Mouse (Mus musculus) heart, embryonic 11.5 days (tissue): ENCODE results near the gene Psmd3. TPM values are rescaled to one million over a fixed set of nuclear protein-coding genes. Genes with fewer than 3 reads are reported as not detected.

Experiments
- ATAC-seq: fragments of 200-750 bp; cut with Nextera tagmentation; replicated peaks from 2 replicates; pipeline ENCODE4 v1.8.0; 2017; ENCODE audit warnings: moderate library complexity; ENCODE audit not compliant: insufficient number of reproducible peaks, low FRiP score, low TSS enrichment
- H3K27ac ChIP-seq: fragments of 300-500 bp; sonication (generic); 2 replicates; pipeline ENCODE4 v1.5.1; 2014; ENCODE audit warnings: mild to moderate bottlenecking, low read depth, low read length
- H3K27me3 ChIP-seq: fragments of 300-500 bp; sonication (generic); 2 replicates; pipeline ENCODE4 v1.6.1; 2014; ENCODE audit warnings: mild to moderate bottlenecking, low read length, mixed read lengths; ENCODE audit not compliant: control insufficient read depth, insufficient read depth
- H3K36me3 ChIP-seq: fragments of 300-500 bp; sonication (generic); 2 replicates; pipeline ENCODE4 v1.6.1; 2014; ENCODE audit warnings: mild to moderate bottlenecking, low read length, moderate library complexity, mixed read lengths; ENCODE audit not compliant: control insufficient read depth, insufficient read depth
- H3K4me1 ChIP-seq: fragments of 300-500 bp; sonication (generic); 2 replicates; pipeline ENCODE4 v1.6.1; 2014; ENCODE audit warnings: low read length; ENCODE audit not compliant: control insufficient read depth, insufficient read depth
- H3K4me2 ChIP-seq: fragments of 300-500 bp; sonication (generic); 2 replicates; pipeline ENCODE4 v1.6.1; 2014; ENCODE audit warnings: mild to moderate bottlenecking, moderate library complexity
- H3K4me3 ChIP-seq: fragments of 300-500 bp; sonication (generic); 2 replicates; pipeline ENCODE4 v1.5.1; 2014; ENCODE audit warnings: low read depth, low read length
- H3K9ac ChIP-seq: fragments of 300-500 bp; sonication (generic); 2 replicates; pipeline ENCODE4 v1.6.1; 2014; ENCODE audit warnings: mild to moderate bottlenecking, low read depth, low read length, moderate library complexity
- H3K9me3 ChIP-seq: fragments of 300-500 bp; sonication (generic); replicated peaks from 2 replicates; pipeline ENCODE4 v1.6.1; 2016; ENCODE audit warnings: low read length; ENCODE audit not compliant: control insufficient read depth
- WGBS: fragments of 180-500 bp; shearing (Covaris S2); extraction: QIAGEN DNeasy Blood & Tissue Kit; methylation state at CpG from one replicate; pipeline ENCODE4 v1.1.7; 2014; ENCODE audit not compliant: insufficient replicate concordance; 5-methylcytosine and 5-hydroxymethylcytosine counted together
- polyA plus RNA-seq: library from polyadenylated mRNA; unstranded; fragments of >200 nt; fragmentation: Nextera tagmentation; extraction: Ambion mirVana; gene quantifications from 2 replicates; pipeline ENCODE4 v1.2.1, GENCODE M21; 2014

Gene Psmd3
- polyA plus RNA-seq, 1 experiment from 2014 or later = 131 TPM

- 23% methylated on average over 13 of the region's 13 CpGs for WGBS
Observed at GRCm38 (mm10) chr11:98717904-98718303, 35.5 kb downstream of the Psmd3 start.

DNA sequence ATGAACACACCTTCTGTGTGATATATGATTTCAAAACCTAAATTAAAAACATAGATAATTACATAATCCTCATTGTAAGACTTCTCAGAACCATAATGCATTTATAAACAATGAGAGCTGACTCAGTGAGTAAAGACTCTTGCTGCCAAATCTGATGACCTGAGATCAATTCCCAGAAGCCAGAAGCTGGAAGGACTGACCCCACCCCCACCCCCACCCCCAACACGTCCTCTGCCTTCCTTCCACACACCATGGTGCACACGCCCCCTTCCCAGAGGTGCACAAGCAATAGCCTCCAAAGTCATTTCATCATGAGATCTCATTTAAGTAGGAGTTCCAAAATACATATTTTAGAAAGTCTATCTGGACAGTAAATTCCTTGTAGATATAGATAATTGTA is 38.4 kb downstream of the Psmd3 start:
- H3K4me1 ChIP-seq = peaks cover 11% of the 10 kb centered on the region
- no peak overlapping the region for H3K9ac ChIP-seq
- ATAC-seq = no peak
- H3K9me3 ChIP-seq = no peaks in the 10 kb centered on the region
- H3K36me3 ChIP-seq = peaks cover 11% of the 10 kb centered on the region
- no peak overlapping the region for H3K4me2 ChIP-seq
- H3K27ac ChIP-seq = no peak overlapping the region
- H3K27me3 ChIP-seq = no peaks in the 10 kb centered on the region
- H3K4me3 ChIP-seq = no peak overlapping the region
- WGBS = 71% methylated on average over 2 of the region's 2 CpGs

More at GRCm38 (mm10) chr11:98717904-98718303, 35.5 kb downstream of the Psmd3 start:
- Histone ChIP-seq H3K4me1 (peaks cover 11% of the 10 kb centered on the region), H3K27ac (no peak overlapping the region), H3K4me2 (no peak overlapping the region), H3K27me3 (no peaks in the 10 kb centered on the region), H3K9me3 (no peaks in the 10 kb centered on the region), H3K4me3 (no peak overlapping the region), H3K9ac (no peak overlapping the region), H3K36me3 (peaks cover 22% of the 10 kb centered on the region)
- ATAC-seq = no peak

DNA sequence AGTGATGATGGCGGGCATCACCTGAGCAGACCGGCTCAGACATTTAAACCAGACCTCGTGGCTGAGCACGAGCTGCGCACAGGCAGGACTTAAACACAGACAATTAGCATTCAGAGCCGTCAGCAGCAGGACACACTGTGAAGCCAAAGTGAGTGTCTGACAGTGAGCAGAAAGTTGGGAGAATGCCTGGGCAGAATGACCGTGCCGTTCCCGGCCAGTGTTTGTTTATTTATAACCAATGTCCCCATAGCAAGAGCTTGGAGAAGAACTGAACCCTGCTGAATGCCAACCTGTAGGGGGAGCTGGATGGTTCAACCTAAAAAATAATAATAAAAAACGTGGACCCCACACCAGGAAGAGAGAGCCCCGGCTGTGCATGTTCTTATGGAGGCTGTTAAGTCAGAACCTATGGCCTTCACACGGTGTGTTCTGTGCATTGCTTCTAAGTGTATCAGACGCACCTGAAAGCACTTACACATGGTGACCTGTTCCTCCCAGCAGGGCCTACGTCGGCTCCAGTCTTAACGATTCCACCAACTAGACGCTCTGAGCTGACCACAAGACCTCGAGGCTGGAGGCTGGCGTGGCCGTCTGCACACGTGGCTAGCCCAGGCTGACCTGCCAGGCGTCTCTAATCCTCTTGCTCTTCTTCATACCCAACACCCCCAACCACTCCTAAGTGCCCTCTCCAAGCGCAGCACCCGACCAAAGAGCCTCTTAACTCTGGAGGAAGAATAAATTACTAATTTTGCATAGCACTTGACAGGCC is 39.3 kb downstream of the Psmd3 start:
- no peak overlapping the region for H3K4me3 ChIP-seq
- H3K36me3 ChIP-seq = peaks cover 8% of the 10 kb centered on the region
- no peaks in the 10 kb centered on the region for H3K27me3 ChIP-seq
- 56% methylated on average over 24 of the region's 24 CpGs for WGBS
- ATAC-seq = no peak
- no peak overlapping the region; the same call in 1 of the 2 replicates for H3K9ac ChIP-seq
- no peaks in the 10 kb centered on the region for H3K9me3 ChIP-seq
- peaks cover 11% of the 10 kb centered on the region for H3K4me1 ChIP-seq
- H3K27ac ChIP-seq = peak overlapping the region; percentile 60
- H3K4me2 ChIP-seq = peak overlapping the region; percentile 27

DNA sequence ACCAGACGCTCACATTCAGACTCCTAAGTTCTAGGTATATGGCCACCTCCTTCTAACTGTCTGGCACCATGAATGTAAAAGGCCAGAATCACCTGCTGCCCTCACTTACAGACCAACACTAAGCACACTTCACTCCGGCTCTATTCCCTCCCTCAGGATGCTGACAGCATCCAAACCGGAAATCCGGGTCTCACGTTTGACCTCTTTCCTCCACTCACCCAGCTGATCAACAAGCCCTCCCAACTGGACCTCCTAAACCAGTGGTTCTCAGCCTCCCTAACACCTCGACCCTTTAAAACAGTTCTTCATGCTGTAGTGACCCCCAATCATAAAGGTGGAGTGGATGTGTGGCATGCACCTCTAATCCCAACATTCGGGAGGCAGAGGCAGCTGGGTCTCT is 40.7 kb downstream of the Psmd3 start:
- H3K9ac ChIP-seq = no peak overlapping the region
- H3K4me3 ChIP-seq = no peak overlapping the region
- peaks cover 4% of the 10 kb centered on the region for H3K36me3 ChIP-seq
- ATAC-seq = no peak
- H3K4me1 ChIP-seq = peaks cover 11% of the 10 kb centered on the region
- H3K9me3 ChIP-seq = no peaks in the 10 kb centered on the region
- WGBS = 74% methylated on average over 7 of the region's 7 CpGs
- no peaks in the 10 kb centered on the region for H3K27me3 ChIP-seq
- H3K4me2 ChIP-seq = no peak overlapping the region
- H3K27ac ChIP-seq = no peak overlapping the region

DNA sequence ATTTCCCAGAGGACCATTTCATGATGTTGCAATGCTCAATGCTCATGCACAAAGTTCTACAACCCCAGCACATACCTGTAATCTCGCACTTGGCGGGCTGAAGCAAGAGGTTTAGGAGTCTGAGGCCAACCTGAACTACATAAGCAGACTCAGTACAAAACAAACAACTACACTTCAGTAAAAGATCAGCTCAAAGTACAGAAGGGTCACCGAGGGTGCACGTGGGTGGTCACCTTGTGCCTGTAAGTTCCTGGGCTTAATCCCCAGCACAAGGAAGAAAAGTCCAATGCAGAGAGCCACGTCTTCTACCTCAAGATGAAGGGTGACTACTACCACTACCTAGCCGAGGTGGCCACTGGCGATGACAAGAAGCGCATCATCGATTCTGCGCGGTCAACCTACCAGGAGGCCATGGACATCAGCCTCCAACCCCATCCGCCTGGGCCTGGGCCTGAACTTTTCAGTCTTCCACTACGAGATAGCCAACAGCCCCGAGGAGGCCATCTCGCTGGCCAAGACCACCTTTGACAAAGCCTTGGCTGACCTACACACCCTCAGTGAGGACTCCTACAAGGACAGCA is 43.7 kb downstream of the Psmd3 start:
- H3K9me3 ChIP-seq = no peaks in the 10 kb centered on the region
- no peak overlapping the region for H3K4me3 ChIP-seq
- H3K36me3 ChIP-seq = no peaks in the 10 kb centered on the region; the same call in none of the 2 replicates
- peaks cover 14% of the 10 kb centered on the region for H3K4me1 ChIP-seq
- no peak overlapping the region for H3K27ac ChIP-seq
- no peak overlapping the region for H3K4me2 ChIP-seq
- no peak for ATAC-seq
- no peaks in the 10 kb centered on the region for H3K27me3 ChIP-seq
- WGBS = 91% methylated on average over 15 of the region's 15 CpGs
- no peak overlapping the region for H3K9ac ChIP-seq

- H3K36me3 ChIP-seq = no peaks in the 10 kb centered on the region; the same call in none of the 2 replicates
- H3K27ac ChIP-seq = no peak within 1 kb of the TSS
- H3K4me3 ChIP-seq = peak within 1 kb of the TSS; percentile 52
- H3K4me1 ChIP-seq = 0 out of 2 replicates have a peak, but pooled peaks cover 3% of the 10 kb centered on the region
- ATAC-seq = peak; percentile 79
- no peaks in the 10 kb centered on the region for H3K27me3 ChIP-seq
- no peaks in the 10 kb centered on the region for H3K9me3 ChIP-seq
- H3K4me2 ChIP-seq = peak within 1 kb of the TSS; percentile 70
- peak within 1 kb of the TSS; percentile 74 for H3K9ac ChIP-seq
- WGBS = under 1% methylated on average over 16 of the region's 16 CpGs
Observed at GRCm38 (mm10) chr11:98729119-98729588, 46.8 kb downstream of the Psmd3 start, which contains the start of gene Med24. Gene Med24 (minus strand): TSS chr11:98729435.

DNA sequence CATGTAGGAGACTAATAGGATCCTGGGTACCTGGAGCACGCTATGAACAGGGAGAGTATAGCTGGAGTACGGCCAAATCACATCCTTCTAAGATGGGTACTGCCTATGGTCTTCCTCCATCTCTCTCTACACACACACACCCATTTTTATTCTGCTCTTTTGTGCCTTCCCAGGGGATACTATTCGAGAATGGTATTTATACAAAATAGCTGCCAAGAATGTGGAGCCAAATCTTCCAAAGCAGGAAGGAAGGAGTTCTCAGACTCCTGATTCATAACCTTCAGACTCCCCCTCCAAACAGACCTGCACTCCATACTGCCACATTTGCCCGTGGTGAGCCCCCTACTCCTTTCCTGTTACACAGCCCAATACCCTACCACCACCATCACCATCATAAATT is 48.4 kb downstream of the Psmd3 start:
- Histone ChIP-seq H3K27me3 (no peaks in the 10 kb centered on the region), H3K9me3 (no peaks in the 10 kb centered on the region), H3K9ac (no peak overlapping the region), H3K4me2 (no peak overlapping the region), H3K4me3 (no peak overlapping the region), H3K27ac (no peak overlapping the region), H3K4me1 (0 out of 2 replicates have a peak, but pooled peaks cover 3% of the 10 kb centered on the region), H3K36me3 (no peaks in the 10 kb centered on the region)
- 59% methylated on average over 4 of the region's 4 CpGs for WGBS
- ATAC-seq = no peak

DNA sequence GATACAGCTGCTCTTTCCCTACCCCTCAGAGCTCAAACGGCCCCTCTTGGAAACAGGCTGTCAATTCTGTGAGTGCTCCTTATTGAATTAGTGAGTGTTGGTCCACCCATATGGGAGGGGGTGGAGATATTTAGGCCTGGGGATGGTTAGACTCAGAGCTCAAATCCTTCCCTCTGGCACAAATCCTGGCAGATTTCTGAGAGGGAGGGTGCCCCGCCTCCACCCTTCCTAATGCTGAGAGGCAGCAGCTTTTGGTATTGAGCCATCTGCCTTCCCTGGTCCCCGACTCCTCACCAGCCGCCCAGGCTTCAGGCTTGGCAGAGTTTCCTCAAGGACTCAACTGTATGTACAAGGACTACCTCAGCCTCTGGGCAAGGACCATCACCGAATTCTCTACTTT is 48.8 kb downstream of the Psmd3 start:
- no peaks in the 10 kb centered on the region for H3K36me3 ChIP-seq
- no peak overlapping the region for H3K4me2 ChIP-seq
- H3K9ac ChIP-seq = no peak overlapping the region
- WGBS = 61% methylated on average over 5 of the region's 5 CpGs
- H3K9me3 ChIP-seq = no peaks in the 10 kb centered on the region
- H3K4me3 ChIP-seq = no peak overlapping the region
- ATAC-seq = no peak
- H3K4me1 ChIP-seq = 0 out of 2 replicates have a peak, but pooled peaks cover 3% of the 10 kb centered on the region
- no peak overlapping the region for H3K27ac ChIP-seq
- no peaks in the 10 kb centered on the region for H3K27me3 ChIP-seq
